Mouse (Mus musculus): ENCODE results near the gene Immp1l. TPM values are rescaled to one million over a fixed set of nuclear protein-coding genes. Genes with fewer than 3 reads are reported as not detected.

Gene Immp1l
- 10 to 100 TPM; 23.7 to 32.9 TPM for total RNA-seq (2023)

DNA sequence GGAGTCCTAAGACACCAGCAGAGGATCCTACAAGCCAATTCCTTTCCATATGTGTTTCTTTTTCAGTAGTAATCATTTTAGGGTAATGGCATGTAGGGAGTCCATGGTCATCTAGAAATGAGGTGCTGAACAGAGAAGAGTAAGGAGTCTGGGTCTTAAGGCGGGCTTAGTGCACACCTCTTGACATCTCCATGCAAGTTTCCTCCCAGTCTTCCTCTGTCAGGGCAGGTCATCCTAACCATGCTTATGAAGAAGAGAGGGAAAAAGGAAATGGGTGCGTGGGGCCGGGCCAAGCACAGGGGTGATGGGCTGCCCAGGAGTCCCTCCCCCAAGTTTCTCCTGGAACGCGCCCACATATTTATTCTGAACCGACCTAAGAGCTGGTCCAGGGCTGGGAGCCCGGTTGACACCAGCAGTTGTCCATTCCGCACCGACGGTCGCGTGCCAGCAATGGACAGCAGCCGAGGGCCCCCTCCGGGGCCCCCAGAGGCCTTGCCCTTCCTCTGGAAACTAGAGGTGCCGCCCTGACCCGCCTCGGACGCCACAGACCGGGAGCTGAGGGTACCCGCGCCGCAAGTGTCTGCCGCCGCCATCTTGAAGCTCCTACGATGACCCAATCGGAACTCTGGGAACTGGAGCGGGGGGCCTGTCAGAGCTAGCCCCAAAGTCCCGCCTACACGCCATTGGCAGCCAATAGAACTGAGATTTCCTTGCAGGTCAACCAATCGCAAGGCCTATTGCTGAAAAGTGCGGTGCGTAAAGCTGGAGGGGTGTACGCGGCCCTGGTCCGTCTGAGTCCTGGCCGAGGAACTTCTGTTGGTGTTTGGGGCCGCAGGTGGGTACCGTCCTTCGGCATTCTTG lies at the start of gene Immp1l, which contains the start of gene Elp4:
Immp1l (plus strand) TSS at position 743 of the 861 bp plus-strand sequence.
Elp4 (minus strand) TSS at position 669 of the 861 bp plus-strand sequence.

DNA sequence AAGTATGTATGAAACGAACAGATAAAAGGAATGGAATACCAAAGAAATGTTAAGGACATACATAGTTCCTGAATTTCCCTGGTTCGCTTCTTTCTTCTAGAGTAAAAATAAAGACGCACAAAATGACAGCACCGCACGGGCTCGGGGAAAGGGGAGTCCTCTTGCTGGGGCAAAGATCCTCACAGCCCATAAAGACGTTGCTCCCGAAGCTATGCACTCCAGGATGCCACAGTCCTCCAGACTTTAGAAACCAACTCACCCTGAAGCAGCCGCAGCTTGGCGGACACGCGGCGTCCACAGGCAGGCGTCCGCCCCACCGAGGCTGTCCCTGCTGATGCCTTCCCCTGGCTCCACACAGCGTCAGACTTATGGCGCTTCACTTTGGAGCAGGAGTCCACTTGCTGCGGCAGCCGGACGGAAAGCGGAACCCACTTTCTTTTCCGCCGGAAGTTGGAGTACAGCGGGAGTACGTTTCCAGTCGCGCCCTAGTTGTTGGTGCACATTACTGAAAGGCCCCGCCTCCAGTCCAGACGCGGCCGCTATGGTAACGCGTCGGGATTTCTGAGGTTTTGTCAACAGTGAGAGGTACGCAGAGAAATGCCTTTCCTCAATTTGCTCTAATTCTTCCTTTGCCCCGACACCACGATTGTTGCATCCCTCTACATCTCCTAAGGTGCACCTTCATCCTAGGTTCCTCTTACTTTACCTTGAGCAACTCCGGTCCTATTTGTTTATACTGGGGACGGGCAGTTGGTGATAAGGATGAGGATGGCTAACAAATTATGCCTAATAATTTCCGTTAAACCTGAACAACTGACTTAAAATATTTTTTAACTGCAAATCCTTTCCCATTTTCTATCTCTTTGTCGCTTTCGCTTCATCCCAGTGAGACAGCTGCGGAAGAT lies 98.6 kb downstream of the Immp1l start, which contains the start of gene Dnajc24:
Dnajc24 (minus strand) TSS at position 715 of the 905 bp plus-strand sequence.

Other genes with a start within 250 kb of the Immp1l start
- not detected for gene Pax6, start 235.7 kb upstream of the Immp1l start, total RNA-seq (2023)
- 10 to 100 TPM; 11.5 to 15.4 TPM for gene Elp4, start 74 bp upstream of the Immp1l start, total RNA-seq (2023)
- 10 to 100 TPM; 12.6 to 23.4 TPM for gene Dnajc24, start 98.9 kb downstream of the Immp1l start, total RNA-seq (2023)